Mouse (Mus musculus): ENCODE measurements at regions not wholly inside any gene's neighbourhood (a gene's known extent, or its start where the extent isn't known, plus 50 kb on each side); places are given as distances from the start of the nearest gene placed in this dataset.

DNA sequence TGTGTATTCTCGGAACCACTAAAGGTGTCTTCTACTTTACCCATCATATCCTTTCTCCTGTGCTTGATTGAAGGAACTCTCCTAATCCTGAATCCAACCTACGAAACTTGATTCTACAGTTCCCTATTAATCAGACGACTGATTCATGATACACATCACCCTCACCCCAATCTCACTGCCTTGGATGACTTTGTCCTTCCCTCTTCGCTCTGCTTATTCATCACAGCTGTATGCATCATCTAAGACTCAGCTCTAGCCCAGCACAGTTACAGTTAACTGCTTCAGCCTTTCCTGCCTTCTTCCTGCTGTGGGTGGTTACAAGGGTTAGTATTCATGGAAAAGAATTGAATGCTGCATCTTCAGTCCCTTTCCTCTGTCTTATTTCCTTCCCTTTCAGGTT lies 640.1 kb upstream of the Cited2 start:
- TF ChIP-seq CTCF (IDR thresholded peaks at IDR 0.05; ENCODE audit: low read depth, low read length) = no peak
- TF ChIP-seq POLR2A (IDR thresholded peaks at IDR 0.05; ENCODE audit: insufficient read depth, low read length) = no peak

Data from ES-Bruce4 (cell line).